Mouse (Mus musculus) CD4-positive, CD25-positive, alpha-beta regulatory T cell, adult 4 months (primary cell): ENCODE measurements around the gene Daglb. TPM values are rescaled to one million over a fixed set of nuclear protein-coding genes. Genes with fewer than 3 reads are reported as not detected.
A peak's percentile ranks its signal among the peaks of the same experiment; 100 is the strongest.

Source experiments
- ATAC-seq: one replicate; pipeline ENCODE4 v1.8.0; 2017
- polyA plus RNA-seq, 2 experiments: library from polyadenylated mRNA; unstranded; fragments of 100-300 nt; shearing (Covaris generic); gene quantifications; one replicate each; pipeline ENCODE4 v1.2.1; 2017

Daglb gene
- polyA plus RNA-seq = 10 to 100 TPM; 11.5 to 13.7 TPM

DNA sequence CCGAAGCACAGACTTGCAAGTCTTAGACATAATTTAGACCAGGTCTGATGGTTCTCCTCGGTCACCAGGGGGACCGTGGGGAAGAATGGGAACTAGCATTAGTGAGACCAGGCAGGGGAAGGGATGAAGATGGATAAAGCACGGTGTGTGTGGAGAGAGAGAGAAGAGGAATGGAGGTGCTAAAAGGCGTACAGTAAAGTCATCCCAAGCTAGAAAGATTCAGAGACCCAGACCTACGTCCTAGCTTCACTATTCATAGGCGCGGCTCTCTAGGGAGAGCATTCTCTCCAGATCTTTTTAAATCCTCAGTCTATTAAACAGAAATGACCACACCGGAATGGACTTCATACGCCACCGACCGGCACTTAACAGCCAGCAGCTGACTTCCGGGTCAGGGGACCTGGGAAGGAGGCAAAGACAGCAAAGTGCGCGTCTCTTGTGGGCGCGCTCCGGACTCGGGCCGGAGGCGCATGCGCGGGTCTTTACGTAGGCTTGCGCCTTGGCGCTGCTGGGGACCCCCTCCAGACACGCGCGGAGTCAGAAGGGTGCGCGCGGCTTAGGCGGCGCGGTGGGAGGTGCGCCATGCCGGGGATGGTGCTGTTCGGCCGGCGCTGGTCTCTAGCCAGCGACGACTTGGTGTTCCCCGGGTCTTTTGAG, at the start of gene Daglb:
Daglb (plus strand) TSS at position 485 of the 657 bp plus-strand sequence.
- peak; percentile 96 for ATAC-seq

DNA sequence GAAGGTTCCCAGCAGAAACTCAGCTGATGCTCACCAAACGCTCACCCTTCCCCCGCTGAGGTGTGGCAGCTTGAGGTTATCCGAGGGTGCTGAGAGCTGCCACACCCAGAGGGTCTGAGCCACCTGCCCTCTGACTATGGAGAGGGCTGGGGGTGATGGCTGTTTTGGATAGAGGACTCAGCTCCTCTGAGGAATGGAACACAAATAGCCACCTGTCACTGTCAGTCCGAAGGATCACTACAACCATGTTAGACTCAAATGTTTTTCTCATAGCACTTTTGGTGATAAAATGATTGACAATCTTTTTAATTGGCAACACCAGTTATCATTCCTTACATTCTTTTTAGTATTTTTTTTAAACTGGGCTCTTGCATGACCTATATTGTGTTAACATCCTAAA, 42.9 kb upstream of the Daglb start:
- ATAC-seq = no peak

DNA sequence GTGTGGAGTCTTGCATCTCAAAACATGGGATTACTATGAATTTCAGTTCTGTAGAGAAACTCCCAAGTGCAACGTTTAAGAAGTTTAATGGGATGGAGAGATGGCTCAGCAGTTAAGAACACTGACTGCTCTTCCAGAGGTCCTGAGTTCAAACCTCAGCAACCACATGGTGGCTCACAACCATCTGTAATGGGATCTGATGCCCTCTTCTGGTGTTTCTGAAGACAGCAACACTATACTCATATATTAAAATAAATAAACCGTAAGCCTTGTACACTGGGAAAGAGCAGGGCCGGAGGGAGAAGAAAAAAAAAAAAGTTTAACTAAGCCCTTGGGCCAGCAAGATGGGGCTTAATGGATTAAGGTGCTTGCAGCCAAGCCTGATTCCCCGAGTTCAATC, 41.4 kb upstream of the Daglb start:
- ATAC-seq = no peak

DNA sequence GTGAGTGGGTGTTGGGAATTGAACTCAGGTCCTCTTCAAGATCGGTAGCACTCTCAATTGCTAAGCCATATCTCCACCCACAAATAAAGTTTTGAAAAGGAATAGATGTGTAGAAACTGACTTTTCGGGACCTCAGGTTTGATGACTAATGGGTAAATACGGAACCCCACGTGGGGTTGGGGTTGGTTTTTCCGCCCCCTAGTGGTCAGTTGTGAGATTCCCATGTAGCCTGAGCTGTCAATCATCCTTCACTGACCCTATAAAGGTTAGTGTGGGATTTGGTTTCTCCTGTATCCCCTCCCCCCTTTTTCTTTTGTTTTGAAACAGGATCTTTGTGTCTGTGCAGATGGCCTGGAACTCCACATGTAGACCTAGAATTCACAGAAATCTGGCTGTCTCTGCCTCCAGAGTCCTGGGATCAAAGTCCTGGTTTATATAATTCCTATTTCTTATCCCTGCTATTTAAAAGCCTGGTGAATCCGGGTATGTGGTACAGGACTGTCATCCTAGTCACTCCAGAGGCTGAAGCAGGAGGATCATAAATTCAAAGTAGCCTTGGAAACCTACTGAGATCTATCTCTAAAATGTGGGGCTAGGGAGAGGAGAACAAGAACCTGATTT, 40.4 kb upstream of the Daglb start:
- peak; percentile 84 for ATAC-seq

DNA sequence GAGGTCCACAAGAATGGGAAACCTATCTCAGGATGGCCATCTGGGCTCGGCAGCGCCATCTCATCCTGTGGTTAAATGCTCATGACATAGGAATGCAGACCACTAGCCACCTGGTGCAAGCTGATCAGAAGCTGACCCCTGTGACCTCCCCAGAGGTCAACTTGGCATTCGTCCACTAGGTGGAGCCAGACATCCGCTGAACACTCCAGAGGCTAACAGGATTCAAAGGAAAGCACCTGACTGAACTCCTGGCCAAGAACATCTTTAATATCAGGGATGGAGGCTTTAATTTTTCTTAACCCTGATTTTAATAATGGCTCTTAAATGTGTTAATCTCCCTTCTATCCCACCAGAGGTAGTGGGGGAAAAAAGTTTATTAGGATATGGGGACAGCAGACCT, 30.0 kb upstream of the Daglb start:
- ATAC-seq = peak; percentile 81

DNA sequence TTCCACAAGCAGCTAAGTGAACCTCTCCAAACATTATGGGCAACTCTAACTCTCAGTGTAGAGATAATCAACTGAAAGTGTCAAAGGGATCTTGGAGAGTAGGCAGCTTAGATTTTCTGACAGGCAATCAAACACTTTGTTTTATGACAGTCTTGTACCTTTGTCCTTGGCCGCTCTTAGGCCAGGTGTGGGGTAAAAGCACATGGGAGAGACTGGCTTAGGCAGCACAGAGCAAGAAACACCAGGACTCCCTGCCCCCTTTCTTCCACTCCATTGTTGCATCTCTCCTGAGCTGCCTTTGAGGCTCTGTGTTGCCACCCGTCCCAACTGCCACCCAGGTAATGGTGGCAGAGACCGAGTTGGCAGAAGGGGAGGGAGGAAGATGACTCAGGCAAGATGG, 23.1 kb upstream of the Daglb start:
- ATAC-seq = no peak

DNA sequence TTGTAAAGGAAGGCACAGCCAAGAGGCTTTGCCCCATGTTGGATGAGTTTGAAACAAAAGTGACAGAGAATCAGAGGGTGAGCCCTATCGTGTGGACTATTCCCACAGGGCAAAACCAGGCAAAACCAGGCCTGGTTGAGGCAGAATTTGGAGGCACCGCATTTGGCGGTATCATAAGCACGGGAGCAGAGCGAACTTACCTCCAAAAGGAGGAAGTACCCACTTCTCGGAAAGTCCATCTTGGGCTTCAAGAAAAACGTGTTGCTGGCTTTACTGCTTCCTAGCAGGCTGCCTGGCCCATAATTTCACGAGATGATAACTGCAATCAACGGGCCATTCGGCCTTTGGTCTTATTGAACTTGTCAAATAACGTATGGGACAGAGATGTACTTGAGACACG, 22.6 kb upstream of the Daglb start:
- ATAC-seq = no peak

DNA sequence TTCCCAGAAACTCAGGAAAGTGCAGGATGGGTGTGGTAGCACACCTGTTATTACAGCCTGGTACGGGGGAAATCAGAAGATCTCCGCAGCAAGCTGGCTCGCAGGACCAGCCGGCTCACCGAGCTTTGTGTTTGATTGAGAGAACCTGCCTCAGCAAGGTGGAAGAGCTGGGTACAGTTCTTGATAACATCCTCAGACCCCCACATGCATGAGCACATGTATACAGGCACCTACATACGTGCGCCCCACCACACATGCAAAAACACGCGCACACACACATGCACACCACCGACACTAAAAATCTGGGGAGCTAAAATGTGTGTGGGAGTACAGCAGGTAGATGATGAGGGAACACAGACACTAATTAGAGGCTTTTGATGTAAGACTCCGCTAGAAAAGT, 713 bp upstream of the Daglb start:
- ATAC-seq = no peak

DNA sequence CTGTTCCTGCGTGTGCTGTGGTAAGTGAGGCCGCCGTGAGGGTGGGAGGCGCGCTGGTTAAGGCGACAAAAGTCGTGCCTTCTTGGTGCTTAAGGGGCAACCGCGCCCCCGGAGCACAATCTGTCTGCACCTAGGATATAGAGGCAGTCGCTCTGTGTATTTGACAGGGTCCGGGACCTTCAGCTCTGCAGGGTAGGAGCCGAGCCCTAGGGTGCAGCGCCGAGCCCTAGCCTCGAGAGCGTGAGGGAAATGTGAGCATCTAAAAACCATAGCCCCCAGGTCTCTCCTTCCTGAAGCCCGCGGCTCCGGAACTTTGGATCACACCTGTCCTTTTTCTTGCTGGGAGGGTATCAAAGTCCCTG, 354 bp downstream of the Daglb start:
- ATAC-seq = peak; percentile 44

DNA sequence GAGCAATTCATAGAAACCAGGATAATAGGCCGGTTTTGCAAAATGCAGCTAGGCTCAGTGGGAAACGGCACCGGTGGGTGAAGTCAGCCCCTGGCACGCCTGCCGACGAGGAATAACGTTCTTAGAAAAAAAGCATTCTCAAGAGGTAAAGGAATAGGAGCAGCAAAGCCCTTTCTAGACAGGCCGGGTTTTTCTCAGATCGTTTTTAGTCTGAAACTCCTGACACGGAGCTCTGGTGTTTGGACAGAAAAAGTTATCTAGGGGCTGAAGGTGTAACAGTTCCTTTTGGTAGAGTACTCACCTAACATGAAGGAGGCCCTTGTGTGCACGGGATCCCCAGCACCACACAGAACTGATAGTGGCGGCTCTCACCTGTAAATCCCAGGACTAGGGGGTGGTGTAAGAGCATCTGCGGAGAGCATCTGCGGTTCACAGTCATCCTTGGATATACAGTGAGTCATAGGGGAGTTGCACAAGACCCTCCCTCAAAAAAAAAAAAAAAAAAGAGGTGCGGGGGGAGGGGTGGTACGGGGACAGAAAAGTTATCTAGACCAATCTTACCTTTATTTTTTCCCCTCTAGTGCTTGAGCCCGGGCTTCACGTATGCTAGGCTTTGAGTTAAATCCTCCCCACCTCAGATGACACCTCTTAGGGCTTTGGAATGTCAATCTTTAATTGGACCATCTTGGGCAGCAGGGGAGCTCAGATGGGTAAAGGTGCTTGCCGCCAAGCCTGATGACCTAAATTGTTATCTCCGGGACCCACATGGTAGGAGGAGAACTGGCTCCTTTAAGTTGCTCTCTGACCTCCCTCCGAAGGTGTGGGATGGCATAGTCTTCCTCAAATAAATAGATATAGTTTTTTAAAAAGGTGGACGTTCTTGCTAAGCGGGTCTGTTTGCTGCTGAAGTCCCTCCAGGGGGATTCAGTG, 1.0 kb downstream of the Daglb start:
- no peak for ATAC-seq

DNA sequence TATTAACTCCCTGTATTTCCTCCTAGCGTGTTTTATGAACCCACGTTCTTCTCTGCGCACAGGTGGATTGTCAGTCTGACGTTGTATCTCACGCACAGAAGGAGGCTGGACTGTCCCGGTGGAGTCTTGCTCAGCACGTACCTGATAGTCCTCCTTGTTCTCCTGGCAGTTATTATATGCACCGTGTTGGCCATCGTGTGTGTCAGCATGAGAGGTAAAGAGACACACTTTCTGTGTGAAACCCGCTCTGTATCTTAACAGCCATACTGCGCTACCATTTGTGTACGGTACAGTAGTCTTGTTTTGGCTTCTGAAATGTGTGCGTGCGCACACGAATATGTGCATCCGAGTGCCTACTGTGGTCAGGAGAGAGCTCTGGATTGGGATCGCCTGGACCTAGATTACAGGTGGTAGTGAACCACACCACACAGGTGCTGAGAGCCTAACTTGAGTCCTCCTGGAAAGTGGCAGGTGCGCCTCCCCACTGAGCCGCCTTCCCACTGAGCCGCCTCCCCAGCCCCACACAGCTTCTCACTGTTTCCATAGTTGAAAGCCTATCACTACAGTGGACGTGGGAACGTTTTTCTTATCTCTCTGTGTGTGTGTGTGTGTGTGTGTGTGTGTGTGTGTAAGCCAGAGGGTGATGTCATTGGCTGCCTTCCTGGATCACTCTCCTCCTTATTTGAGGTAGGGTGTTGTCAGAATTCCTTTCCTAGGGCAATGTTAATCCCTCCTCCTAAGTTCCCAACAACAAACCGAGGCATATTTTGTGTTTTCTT, 2.7 kb downstream of the Daglb start:
- ATAC-seq = no peak

DNA sequence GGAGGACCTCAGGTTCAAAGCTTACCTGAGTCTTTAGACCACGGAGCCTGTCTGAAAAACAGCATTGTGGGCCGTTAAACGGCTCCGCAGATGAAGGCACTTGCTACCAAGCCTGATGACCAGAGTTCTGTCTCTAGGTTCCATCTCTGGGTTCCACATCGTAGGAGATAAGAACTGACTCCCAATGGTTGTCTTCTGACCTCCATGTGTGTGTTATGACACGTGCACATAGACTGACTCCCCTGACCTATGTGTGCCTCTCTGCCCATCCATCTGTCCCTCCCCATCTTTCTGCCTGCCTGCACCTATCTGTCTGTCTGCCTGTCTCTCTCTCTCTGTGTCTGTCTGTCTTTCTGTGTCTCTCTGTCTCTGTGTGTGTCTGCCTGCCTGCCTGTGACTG, 3.5 kb downstream of the Daglb start:
- ATAC-seq = no peak

DNA sequence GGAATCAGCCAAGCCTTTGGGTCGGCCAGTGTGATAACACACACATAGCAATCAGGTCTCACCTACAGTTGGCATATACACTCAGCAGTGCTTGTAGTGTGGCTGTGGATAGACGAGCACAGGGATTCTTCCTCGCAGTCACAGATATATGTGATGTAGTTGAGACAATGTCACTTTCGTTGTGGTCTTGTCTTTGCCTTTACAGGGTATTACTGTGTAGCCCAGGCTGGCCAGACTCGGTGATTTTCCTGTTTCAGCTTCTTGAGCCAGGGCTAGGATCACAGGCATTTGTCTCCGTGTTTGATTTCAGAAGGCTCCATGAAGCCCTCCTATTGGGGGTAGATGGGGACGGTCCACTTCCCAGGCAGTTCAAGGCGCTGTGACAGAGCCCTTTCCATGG, 5.2 kb downstream of the Daglb start:
- no peak for ATAC-seq

DNA sequence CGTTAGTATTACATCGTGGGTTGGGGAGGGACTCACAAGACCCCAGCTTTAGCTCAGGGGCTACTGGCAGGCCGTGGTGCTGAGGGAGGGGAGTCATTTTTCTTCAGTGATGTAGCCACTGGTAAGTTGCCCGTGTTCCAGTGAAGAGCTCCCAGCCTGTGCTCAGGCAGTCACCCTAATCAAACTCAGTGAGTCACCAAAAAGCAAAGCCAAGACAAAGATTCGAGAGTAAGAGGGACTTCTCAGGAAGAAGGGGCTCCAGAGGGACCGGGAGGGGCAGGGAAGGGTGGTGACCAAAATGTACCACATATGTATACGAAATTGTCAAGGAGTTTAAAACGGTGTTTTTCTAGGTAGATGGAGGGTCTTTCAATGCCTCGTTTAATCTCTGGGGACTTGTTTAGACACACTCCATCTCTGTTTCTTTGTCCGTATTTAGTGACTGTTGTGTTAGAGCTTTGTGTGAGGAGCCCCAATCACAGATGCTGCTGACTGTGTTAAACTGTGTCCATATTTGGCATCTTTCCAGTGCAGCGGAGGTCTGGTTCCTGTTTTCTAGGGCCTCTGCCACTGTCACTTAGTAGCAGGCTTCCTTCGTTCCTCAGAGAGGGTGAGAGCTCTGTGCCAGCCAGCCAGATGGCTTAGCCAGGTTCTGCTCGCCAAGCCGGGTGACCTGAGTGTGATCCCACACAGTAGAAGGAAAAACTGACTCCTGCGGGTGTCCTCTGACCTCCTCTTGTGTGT, 6.2 kb downstream of the Daglb start:
- no peak for ATAC-seq

DNA sequence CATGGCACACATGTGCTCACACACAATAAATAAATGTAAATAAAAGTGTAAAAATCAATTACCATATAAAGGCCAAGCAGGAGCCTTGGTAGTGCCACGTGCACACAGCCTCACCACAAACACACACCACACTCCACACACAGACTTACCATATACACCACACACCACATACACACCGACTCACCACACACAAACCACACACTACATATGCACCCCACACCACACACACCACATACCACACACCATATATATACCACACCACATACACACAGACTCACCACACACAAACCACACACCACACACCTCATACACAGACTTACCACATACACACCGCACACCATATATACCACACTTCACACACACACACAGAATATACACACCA, 6.8 kb downstream of the Daglb start:
- ATAC-seq = no peak

DNA sequence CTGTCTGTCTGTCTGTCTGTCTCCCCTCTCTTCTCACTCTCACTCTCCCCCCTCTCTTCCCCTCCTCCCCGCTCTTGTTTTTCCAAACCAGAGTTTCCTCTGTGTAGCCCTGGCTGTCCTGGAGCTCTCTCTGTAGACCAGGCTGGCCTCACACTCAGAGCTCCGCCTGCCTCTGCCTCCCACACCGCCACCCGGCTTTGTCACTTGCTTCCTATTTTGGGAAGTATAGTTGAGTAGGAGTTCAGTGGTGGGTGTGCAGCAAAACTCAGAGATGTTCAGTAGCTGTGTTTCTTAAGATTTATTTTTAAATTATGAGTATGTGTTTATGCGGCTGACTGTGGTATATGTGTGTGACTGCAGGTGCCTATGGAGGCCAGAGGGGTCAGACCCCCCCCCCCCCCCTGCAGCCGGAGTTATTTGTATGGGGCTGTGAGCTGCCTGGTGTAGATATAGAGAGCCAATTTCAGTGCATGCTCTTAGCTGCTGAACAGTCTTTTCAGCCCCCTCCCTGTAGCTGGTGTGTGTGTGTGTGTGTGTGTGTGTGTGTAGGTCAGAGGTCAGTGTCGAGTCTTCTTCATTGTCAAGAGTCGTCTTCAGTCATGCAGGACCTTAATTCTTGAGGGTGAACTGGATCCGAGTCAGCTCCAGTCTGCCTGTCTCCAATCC, 7.7 kb downstream of the Daglb start:
- no peak for ATAC-seq

DNA sequence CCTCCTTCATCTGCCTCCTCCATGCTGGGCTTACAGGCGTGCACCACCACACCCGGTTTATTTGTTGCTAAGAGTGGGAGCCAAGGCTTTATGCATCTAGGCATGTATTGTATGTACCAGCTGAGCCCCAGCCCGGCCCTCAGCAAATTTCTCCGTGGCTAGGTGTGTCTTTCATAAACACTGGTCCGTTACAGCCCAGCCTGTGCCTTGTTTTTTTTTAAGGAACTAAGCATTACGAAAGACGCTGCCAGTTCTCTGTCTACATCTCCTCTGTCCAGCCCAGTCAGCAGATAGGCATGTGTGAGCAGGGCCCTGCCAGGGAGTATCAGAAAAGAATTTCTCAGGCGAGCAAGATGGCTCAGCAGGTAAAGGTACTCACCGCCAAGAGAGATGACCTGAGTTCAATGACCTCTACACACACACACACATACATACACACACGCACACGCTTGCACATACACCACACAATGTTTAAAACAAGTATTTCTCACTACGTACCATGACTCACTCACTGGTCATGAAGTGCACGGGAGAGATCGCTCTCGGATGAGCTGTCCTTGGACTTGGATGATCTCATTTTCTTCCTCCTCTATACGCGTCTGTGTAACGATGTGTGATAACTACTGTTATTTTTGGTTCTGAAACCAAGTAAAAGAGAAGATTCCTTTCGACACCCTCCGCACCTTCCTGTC, 10.9 kb downstream of the Daglb start:
- ATAC-seq = no peak

DNA sequence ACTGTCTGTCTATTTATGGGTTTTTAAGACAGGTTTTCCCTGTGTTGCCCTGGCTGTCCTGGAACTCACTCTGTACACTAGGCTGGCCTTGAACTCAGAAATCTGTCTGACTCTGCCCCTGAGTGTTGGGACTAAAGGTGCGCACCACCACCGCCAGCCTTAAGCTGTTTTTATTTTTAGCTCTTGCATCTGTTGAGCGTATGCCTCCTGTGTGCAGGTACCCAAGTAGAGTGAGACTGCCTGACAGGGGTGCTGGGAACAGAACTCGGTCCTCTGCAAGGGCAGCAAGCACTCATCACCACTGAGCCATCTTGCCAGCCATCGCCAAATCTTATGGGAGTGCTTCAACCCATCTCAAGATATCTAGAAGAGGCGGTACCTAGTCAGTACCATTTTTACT, 11.6 kb downstream of the Daglb start:
- no peak for ATAC-seq

DNA sequence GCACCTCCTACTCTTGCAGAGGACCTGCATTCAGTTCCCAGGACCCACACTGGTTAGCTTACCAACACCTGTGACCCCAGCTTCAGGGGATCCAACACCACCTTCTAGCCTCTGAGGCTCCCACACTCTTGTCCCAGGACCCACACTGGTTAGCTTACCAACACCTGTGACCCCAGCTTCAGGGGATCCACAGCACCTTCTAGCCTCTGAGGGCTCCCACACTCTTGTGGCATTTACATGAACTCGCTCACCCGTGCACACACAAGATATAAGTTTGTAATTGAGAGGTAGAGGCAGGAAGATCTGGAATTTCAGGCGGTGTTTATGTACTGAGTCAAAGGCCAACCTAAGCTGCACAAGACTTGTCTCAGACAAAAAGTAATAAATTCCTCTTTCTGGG, 13.5 kb downstream of the Daglb start:
- ATAC-seq = no peak

DNA sequence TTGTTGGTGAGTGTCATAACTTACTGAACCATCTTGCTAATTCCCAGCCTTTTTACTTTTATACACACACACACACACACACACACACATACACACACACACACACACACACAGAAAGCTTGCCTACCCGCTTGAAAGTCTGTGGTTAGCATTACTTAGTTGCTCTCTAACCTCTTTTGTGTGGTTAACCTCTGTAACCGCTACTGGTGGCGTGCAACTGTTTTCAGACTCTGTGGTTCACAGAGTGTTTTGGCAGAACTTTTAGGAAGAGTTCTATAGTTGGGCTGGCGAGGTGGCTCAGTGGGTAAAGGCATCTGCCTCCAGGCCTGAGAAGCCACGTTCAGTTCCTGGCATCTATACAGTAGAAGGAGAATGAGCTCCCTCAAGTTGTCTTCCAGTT, 20.6 kb downstream of the Daglb start:
- no peak for ATAC-seq

DNA sequence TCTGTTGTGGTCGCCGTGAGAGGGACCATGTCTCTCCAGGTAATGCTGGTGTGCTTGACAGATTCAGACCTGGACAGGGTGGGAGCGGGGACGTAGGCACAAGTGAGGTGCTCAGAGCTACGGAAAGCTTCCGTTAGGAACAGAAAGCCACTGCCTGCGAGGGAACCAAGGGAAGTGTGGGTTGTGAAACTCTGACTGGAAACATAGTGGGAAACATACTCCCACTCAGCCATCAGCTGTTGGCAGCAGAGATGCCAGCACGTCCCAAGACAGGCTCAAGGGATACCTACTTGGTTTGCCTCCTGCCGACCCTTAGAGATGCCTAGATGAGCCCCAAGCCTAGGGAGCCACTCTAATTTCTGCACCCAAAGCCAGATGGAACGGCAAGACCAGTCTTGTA, 22.8 kb downstream of the Daglb start:
- no peak for ATAC-seq
